Mouse (Mus musculus): ENCODE data around the gene Ubxn4.
"Not testable (repeated sequence)": the region's sequence is repeated elsewhere in the genome, so short reads cannot be mapped to it uniquely, and the experiment has no call there.

Ubxn4 gene

DNA sequence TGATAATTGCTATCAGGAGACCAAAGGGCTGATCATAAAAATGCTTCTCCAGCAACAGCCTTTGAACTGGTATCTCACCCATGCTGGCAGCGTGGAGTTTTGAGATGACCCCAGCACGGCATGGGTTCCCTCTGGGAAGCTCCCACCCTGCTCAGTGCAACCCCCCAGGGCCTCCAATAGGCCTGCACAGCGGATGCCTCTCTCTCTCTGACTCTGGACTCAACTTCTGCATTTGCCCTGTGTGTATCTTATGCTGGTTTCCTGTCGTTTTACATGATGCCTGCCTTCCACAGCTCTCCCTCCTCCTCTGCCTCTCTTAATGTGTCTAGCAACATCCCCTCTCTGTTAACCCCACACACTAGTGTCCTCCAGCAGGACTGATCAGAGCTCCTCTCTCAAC, 70.9 kb downstream of the Ubxn4 start:
- no peak for DNase-seq (ENCODE audit: low read depth, low spot score)

DNA sequence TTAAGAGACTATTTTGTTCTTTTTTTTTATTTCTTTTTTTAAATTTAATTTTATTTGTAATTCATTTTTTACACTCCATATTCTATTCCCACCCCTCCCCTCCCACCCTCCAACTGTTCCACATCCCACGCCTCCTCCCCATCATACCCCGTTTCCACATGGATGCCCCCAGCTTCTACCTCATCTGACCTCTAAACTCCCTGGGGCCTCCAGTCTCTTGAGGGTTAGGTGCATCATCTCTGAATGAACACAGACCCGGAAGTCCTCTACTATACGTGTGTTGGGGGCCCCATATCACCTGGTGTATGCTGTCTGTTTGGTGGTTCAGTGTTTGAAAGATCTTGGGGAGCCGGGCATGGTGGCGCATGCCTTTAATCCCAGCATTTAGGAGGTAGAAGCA, 75.5 kb downstream of the Ubxn4 start:
- DNase-seq (ENCODE audit: low read depth, low spot score) = not testable (repeated sequence)

DNA sequence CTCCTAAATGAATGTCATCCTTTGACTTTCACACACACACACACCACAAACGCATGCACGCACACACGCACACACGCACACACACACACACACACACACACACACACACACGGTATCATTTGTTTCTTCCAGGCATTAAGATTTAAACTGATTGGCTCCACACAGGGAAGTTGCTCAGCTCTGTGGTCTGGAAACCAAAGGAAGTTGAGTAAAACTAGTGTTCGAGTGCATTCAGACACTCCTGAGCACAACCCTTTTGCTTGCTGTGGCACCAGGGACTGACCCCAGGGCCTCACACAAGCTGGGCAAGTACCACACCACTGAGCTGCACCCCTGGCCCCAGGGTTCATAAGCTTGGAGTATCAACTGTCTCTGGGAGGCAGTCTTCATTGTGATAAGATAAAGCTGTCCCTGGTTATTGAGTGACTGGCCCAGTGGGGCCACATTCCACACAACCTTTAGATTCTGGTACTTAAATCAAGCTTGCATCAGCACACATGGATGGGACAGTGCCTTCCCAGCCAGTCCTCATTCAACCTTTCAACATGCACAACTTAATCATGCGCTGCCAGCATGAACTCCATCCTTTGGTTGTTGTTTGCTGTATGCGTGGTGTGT, 79.4 kb downstream of the Ubxn4 start:
- DNase-seq (ENCODE audit: low read depth, low spot score) = no peak

DNA sequence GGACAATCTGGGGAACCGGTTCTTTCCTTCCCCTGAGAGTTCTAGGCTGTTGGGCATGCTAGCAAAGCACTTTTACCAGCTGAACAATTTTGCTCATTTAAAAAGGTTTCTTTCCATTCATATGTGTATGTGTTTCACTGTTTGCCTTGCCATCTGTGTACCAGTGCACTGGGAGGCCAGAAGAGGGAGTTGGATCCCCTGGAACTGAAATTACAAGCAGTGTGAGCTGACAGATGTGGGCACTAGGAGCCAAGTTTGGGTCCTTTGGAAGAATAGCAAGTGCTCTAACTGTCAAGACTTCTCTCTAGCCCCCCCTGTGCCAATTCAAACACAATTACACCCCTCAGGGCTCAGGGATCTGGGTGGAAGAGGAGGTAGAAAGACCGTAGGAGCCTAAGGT, 81.0 kb downstream of the Ubxn4 start:
- DNase-seq (ENCODE audit: low read depth, low spot score) = no peak

DNA sequence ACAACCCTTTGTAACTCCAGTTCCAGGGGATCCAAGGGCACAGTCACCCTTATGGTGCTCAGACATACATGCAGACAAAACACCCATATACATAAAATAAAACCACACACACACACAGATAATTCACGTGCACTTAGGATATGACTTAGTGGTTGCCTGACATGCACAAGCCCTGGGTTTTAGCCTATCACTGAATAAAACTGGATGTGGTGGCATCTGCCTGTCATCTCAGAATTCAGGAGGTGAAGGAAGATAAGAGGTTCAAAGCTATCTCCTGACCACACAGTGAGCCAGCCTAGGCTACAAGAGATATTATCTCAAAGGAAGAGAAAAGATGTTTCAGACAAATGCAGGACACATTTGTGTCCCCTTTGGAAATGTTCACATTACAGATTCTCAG, 83.4 kb downstream of the Ubxn4 start:
- no peak for DNase-seq (ENCODE audit: low read depth, low spot score)

DNA sequence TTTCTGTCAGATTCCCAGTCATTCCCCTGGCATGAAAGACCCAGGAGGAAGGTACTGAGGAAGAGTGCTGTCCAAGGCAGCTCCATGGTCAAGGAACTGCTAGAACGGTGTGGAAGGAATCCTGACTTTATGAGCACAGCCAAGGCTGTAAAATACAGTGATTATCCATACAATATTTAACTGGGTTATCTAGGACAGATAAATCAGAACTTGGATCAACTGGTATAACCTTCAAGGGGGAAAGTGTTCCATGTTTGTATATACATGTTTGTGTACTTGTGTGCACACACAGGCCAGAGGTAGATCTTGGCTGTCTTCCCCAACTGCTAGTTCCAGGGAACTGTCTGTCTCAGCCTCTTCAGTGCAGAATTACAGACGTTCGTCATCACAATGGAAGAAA, 84.5 kb downstream of the Ubxn4 start, which contains the start of gene Lct:
Gene Lct (minus strand): TSS at position 101 of the 400 bp plus-strand sequence.
- no peak for DNase-seq (ENCODE audit: low read depth, low spot score)

Data from c-Kit-negative CD71-positive TER-119-positive erythroid progenitor cells, embryonic 14.5 days (primary cell).